Mouse (Mus musculus) layer of hippocampus, adult 2 months (tissue): ENCODE data around the gene Ret. TPM values are rescaled to one million over a fixed set of nuclear protein-coding genes. Genes with fewer than 3 reads are reported as not detected.

Experiments used
- DNase-seq, 2 experiments: peaks; one replicate each; pipeline ENCODE4 v3.0.0; 2022; ENCODE audit warnings: low spot score in 2 of 2
- H3K27ac ChIP-seq: fragments of 200-600 bp; 2 replicates; pipeline ENCODE4 v1.8.1; 2022
- H3K4me3 ChIP-seq: fragments of 200-600 bp; 2 replicates; pipeline ENCODE4 v1.8.1; 2022; ENCODE audit warnings: mild to moderate bottlenecking
- CTCF ChIP-seq: fragments of 200-600 bp; conservative IDR thresholded peaks from 2 replicates; pipeline ENCODE4 v1.8.1; 2022; ENCODE audit warnings: antibody characterized with exemption, mild to moderate bottlenecking, moderate library complexity
- total RNA-seq, 2 experiments: library from RNA; stranded (reverse); gene quantifications; 2 replicates each; pipeline ENCODE4 v1.2.3; 2021

The Ret gene
- total RNA-seq, 2 experiments from 2014 or later, result 2.6 to 3.1 TPM

DNA sequence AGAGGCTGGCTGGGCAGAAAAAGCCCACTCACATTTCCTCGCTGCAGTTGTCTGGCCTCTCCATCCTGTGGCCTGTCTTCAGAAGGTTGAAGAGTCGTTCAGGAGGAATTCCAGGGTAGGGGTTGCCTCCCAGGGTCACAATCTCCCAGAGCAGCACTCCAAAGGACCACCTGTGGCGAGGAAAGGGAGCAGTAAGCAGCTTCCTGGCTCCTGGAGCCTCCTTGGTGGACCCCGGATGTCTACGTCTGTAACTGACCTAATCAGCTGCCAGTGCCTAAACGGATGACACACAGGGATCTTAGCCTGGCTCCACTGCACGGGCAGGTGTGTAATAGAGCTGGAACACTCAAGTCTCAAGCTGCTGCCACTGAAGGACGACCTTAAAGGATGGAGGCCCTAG, 32.8 kb downstream of the Ret start:
- Histone ChIP-seq H3K27ac (no peak overlapping the region), H3K4me3 (no peak overlapping the region)
- DNase-seq, result no peak
- no peak for TF ChIP-seq CTCF

DNA sequence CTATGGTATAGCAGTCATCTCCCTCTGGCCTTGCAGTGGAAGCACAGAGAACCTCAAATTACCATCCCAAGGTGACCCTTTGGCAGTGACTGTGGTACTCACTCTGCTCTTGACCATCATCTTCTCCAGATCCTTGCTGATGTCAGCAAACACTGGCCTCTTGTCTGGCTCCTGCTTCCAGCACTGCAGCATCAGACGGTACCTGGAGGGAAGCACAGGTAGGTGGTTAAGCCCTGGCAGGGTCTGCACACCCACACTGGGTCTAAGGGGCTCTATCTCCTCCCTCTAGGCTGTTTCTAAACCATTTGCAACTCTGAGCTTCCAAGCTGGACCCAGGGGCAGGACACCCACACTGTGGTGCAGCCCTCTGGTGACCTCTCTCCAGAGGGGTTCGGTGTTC, 34.4 kb downstream of the Ret start:
- TF ChIP-seq CTCF, result no peak
- no peak overlapping the region for H3K27ac ChIP-seq
- DNase-seq, result no peak
- H3K4me3 ChIP-seq, result no peak overlapping the region

GRCm38 (mm10) chr6:118162457-118163082, 34.9 kb downstream of the Ret start:
- no peak overlapping the region for H3K4me3 ChIP-seq
- no peak for TF ChIP-seq CTCF
- DNase-seq, result no peak
- H3K27ac ChIP-seq, result no peak overlapping the region

DNA sequence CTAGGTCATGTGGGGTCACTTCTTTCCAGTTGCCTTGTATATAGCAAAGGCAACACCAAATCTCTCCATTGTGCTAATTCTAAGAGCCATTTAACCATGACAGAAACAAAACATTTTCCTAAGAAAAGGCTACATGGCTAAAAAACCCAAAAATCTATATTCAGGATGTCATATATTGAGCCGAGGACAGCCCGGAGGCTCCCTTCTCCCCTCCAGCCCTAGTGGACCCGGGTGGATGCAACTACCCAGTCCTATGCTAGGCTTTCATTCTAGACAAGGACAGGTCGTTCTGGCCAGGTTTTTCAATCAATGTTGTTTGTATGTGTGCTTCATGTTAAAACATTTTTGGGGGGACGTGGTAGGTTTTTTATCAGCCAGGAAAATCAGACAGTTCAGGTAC, 44.4 kb downstream of the Ret start:
- no peak for DNase-seq
- no peak overlapping the region for H3K27ac ChIP-seq
- TF ChIP-seq CTCF, result no peak

GRCm38 (mm10) chr6:118150988-118151387, 46.5 kb downstream of the Ret start:
- DNase-seq, result no peak
- H3K27ac ChIP-seq, result no peak overlapping the region
- no peak overlapping the region for H3K4me3 ChIP-seq
- no peak for TF ChIP-seq CTCF

More for the DNA sequence above, 44.4 kb downstream of the Ret start:
- no peak overlapping the region for H3K4me3 ChIP-seq

DNA sequence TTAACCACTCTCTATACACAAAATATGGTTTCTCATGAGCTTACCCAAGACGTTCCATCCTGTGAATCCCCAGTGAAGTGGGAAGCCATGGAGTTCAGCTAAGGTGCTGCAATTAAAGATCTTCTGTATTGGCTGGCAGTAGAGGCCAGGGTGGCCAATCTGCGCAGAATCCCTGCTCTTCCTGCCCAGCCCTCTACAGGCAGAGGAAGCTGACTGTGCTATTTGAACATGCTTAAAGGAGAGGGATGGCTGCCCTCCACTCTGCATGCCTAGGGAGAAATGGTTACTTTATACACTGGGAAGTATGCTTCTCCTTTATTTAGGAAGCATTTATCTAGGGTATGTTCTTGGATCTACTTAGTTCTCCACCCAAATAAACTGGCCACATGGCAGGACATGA, 47.0 kb downstream of the Ret start:
- no peak for DNase-seq
- TF ChIP-seq CTCF, result no peak

GRCm38 (mm10) chr6:118150128-118150527, 47.4 kb downstream of the Ret start:
- Histone ChIP-seq H3K4me3 (no peak overlapping the region), H3K27ac (no peak overlapping the region)
- DNase-seq, result no peak
- no peak for TF ChIP-seq CTCF

More for the DNA sequence above, 47.0 kb downstream of the Ret start:
- no peak overlapping the region for H3K4me3 ChIP-seq
- H3K27ac ChIP-seq, result no peak overlapping the region

- TF ChIP-seq CTCF, result no peak
- no peak for DNase-seq
- no peak overlapping the region for H3K4me3 ChIP-seq
These were observed 56.6 kb downstream of the Ret start for GRCm38 (mm10) chr6:118140961-118141360.

DNA sequence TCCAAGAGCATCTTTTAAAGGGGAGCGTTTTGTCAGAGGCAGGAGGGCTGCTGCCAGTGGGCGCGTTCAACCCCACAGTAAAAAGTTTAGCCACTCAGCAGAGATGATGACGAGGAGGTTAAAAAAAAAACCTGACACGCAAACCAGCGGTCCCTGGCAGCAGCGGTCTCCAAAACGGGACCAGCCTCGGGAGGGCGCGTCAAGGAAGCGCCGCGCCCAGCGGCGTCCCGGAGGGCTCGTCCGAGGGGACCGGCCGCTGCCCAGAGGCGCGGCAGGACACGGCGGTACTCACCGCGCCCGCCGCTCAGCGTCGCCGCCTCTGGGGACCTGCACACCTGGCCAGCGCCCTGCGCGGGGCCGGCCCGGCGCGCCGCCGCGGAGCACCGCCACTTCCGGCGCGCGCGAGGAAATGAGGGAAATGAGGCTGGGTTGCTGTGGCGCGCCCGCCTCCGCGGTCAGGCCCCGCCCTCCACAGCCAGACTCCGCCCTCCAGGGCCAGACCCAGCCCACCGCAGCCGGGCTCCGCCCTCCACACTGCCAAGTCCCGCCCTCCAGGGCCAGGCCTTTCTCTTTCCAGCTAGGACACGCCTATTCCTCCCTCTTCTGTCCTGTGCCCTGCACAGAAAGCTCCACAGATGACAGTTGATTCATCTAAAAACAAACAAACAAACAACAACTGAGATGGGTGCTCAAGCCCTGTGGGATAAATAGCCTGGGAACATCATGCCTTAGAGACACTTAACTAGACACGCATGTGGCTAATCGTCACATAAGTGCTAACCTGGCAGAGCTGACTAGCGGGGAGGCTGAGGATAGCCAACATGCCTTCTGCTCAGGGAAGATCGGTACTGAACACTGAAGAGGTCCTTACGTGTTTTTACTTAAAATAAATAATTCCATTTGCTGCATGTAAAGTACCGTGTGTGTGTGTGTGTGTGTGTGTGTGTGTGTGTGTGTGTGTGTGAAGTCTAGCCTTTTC, 58.5 kb downstream of the Ret start, which contains the start of gene Csgalnact2:
TSS of gene Csgalnact2 (minus strand) at position 410 of the 979 bp plus-strand sequence.
- DNase-seq, result peak; percentile 93 to 94

More at GRCm38 (mm10) chr6:118140961-118141360, 56.6 kb downstream of the Ret start:
- H3K27ac ChIP-seq, result no peak overlapping the region

DNA sequence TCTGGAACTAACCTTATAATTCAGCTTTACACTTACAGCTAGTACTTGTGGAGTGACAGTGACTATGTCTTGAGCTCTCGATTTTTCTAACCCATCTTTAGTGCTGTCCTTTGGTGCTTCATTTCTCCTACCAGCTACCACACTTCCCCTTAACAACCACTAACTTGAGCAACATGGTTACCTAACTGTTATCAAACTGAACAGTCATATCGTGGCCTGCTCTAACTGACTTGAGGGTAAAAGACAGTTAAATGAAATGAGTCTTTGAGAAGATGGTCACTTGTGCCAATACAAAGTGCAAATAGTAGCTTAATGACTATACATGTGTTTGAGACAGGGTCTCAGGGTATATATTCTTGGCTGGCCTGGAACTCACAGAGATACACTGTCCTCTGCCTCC, 60.4 kb downstream of the Ret start:
- H3K4me3 ChIP-seq, result no peak overlapping the region
- no peak for TF ChIP-seq CTCF
- DNase-seq, result no peak
- no peak overlapping the region for H3K27ac ChIP-seq

More for the DNA sequence above, 58.5 kb downstream of the Ret start, which contains the start of gene Csgalnact2:
- peak within 1 kb of the TSS; percentile 92 for H3K27ac ChIP-seq
- TF ChIP-seq CTCF, result peak; percentile 44
- peak within 1 kb of the TSS; percentile 68 for H3K4me3 ChIP-seq

DNA sequence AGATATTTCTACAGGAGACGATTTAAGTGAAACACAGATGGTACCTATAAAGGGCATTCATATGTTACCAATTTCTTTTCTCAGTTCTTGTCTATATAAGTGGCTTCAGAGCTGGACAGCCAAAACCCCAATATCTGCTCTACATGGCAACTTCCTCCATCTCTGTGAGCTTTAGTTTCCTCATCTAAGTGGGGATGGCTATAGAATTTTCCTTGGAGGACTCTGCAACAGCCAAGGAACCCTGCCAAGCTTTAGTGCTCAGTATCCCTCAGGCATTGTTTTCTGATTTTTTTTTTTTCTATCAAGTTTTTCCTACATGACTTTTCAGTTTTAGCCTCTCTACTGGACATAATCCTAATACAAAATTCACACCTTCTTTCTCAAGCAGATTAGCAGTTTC, 63.1 kb downstream of the Ret start:
- no peak overlapping the region for H3K27ac ChIP-seq
- H3K4me3 ChIP-seq, result no peak overlapping the region
- TF ChIP-seq CTCF, result no peak
- DNase-seq, result no peak

GRCm38 (mm10) chr6:118130022-118130421, 67.5 kb downstream of the Ret start:
- no peak overlapping the region for H3K4me3 ChIP-seq
- TF ChIP-seq CTCF, result no peak
- DNase-seq, result no peak
- no peak overlapping the region for H3K27ac ChIP-seq

DNA sequence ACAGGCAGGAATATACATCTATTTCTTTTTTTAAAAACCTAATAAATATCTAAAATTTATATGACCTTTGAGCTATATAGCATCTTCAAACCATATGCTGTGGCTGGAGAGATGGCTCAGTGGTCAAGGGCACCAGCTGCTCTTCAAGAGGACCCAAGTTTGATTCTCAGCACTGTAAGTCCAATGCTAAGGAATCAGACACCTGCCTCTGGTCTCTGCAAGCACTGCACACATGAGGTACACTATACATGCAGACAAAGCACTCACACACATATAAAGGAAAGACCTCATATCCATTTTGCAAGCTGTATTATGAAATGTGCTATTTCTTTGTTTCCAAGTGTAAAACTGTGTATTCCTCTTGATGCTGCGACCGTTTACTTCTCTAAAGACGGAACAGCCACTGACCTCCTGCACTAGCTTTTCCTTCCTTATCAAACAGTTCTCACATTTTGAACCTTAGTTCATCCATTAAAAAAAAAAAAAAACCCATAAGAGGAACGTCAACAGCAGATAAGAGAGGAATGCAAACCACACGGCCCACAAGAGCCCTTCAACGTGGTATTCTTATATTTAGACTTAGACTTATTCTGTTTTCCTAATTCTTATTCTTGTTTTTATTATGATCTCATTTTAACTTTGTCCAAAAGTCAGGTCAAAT, 69.6 kb downstream of the Ret start:
- no peak for TF ChIP-seq CTCF
- Histone ChIP-seq H3K4me3 (no peak overlapping the region), H3K27ac (no peak overlapping the region)
- DNase-seq, result no peak
